Mouse (Mus musculus) activated CD4-positive, CD25-positive, alpha-beta regulatory T cell, adult 4 months (primary cell): Measurements from ENCODE around the gene Armc5. TPM values are rescaled to one million over a fixed set of nuclear protein-coding genes. Genes with fewer than 3 reads are reported as not detected.
A peak's percentile ranks its signal among the peaks of the same experiment; 100 is the strongest.

Experiments
- ATAC-seq: one replicate; pipeline ENCODE4 v1.8.0; 2017
- polyA plus RNA-seq, 2 experiments: library from polyadenylated mRNA; unstranded; fragments of 100-300 nt; shearing (Covaris generic); gene quantifications; one replicate each; pipeline ENCODE4 v1.2.1; 2017

The Armc5 gene
- polyA plus RNA-seq, 2 experiments from 2014 or later, result 3.9 to 5.6 TPM

- ATAC-seq, result no peak
These were observed 9.6 kb downstream of the Armc5 start, which contains the start of gene Tgfb1i1 for GRCm38 (mm10) chr7:128246496-128247391. Gene Tgfb1i1 (plus strand): TSS chr7:128246812.

GRCm38 (mm10) chr7:128247443-128247842 lies 10.3 kb downstream of the Armc5 start:
- peak; percentile 46 for ATAC-seq

GRCm38 (mm10) chr7:128248081-128249042 lies 11.2 kb downstream of the Armc5 start:
- ATAC-seq, result no peak

- ATAC-seq, result no peak
These were observed 12.9 kb downstream of the Armc5 start for GRCm38 (mm10) chr7:128249998-128250397.

GRCm38 (mm10) chr7:128251946-128252345 lies 14.8 kb downstream of the Armc5 start:
- ATAC-seq, result no peak

GRCm38 (mm10) chr7:128252609-128253008 lies 15.5 kb downstream of the Armc5 start:
- no peak for ATAC-seq

GRCm38 (mm10) chr7:128254978-128255377 lies 17.8 kb downstream of the Armc5 start:
- no peak for ATAC-seq

- ATAC-seq, result no peak
These were observed 18.6 kb downstream of the Armc5 start for GRCm38 (mm10) chr7:128255757-128256156.

GRCm38 (mm10) chr7:128256783-128257334 lies 19.7 kb downstream of the Armc5 start:
- ATAC-seq, result no peak

GRCm38 (mm10) chr7:128265411-128265810 lies 28.3 kb downstream of the Armc5 start, which contains the start of gene Slc5a2:
Gene Slc5a2 (plus strand): TSS chr7:128265657.
- no peak for ATAC-seq

- ATAC-seq, result no peak
These were observed 28.9 kb downstream of the Armc5 start for GRCm38 (mm10) chr7:128266056-128266455.

GRCm38 (mm10) chr7:128267391-128267790 lies 30.2 kb downstream of the Armc5 start:
- no peak for ATAC-seq

GRCm38 (mm10) chr7:128267813-128268212 lies 30.7 kb downstream of the Armc5 start:
- ATAC-seq, result no peak

GRCm38 (mm10) chr7:128270431-128270850 lies 33.3 kb downstream of the Armc5 start:
- ATAC-seq, result no peak

GRCm38 (mm10) chr7:128271496-128271895 lies 34.4 kb downstream of the Armc5 start:
- ATAC-seq, result no peak

GRCm38 (mm10) chr7:128276051-128276450 lies 38.9 kb downstream of the Armc5 start:
- no peak for ATAC-seq

- no peak for ATAC-seq
These were observed 42.6 kb downstream of the Armc5 start for GRCm38 (mm10) chr7:128279750-128280149.

GRCm38 (mm10) chr7:128281765-128282164 lies 44.6 kb downstream of the Armc5 start:
- no peak for ATAC-seq

- ATAC-seq, result no peak
These were observed 45.5 kb downstream of the Armc5 start for GRCm38 (mm10) chr7:128282532-128283244.

- no peak for ATAC-seq
These were observed 46.9 kb downstream of the Armc5 start for GRCm38 (mm10) chr7:128284047-128284446.

GRCm38 (mm10) chr7:128285060-128285459 lies 47.9 kb downstream of the Armc5 start:
- ATAC-seq, result no peak
